15 mouse cellular contexts compared by ENCODE assay signal in the genomic region with DNA sequence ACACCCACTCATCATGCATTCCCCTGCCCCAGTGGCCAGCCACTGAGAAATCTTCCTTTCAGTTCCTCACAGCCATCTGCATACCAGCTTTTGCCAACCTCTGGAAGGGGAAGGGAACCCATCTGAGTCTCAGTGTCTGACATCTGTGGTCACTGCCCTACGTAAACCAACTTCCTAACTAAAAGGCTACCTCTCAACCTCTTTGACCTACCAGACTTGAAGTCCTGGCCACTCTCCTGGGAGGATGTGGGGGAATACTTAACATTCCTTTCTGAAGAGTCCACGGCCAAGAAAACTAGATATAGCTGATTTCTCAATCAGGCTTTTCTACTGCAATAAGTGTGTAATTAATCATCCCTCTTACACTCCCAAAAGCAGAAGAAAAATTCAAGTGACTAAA. TPM values are rescaled to one million over a fixed set of nuclear protein-coding genes. Genes with fewer than 3 reads are reported as not detected.
DNase-seq lines count a peak whose midpoint lies in the region; ATAC-seq and TF ChIP-seq lines count a peak whose summit lies in the region.
"Had no signal": no experiment of that assay in that cellular context is flagged by ENCODE, and none has a peak within 500 bp of the region (broad histone marks: within the 10 kb centered on the region; RNA-seq: fewer than 3 reads in every experiment).

No protein-coding gene starts in this region.

- no peak overlapping the region for H3K4me3 ChIP-seq in heart, embryonic 11.5 days (ENCODE audit: low read depth, low read length)
- H3K4me3 ChIP-seq in lung, postnatal 0 days (ENCODE audit: low read depth, low read length) = no peak overlapping the region
- H3K4me3 ChIP-seq in lung, adult 2 months (replicated peaks; ENCODE audit: extremely low read depth, low read depth, low read length) = no peak overlapping the region
- H3K4me3 ChIP-seq: embryonic facial prominence, embryonic 13.5 days; forebrain, embryonic 12.5 days; liver, embryonic 13.5 days; midbrain, embryonic 15.5 days had no signal

- peak; percentile 55 for DNase-seq in heart, adult 18-20 months
- peak; percentile 68 for DNase-seq in lung, postnatal 0 days (ENCODE audit: low spot score)
- DNase-seq in lung, adult 2 months = no peak
- no peak for DNase-seq in right cerebral cortex, postnatal 36 days (ENCODE audit: low spot score in 2 of 2)
- DNase-seq in layer of hippocampus, postnatal 14 days (ENCODE audit: low spot score in 2 of 2) = no peak
- DNase-seq: cerebellum, adult 11-12 months; kidney, adult 11 months; liver, embryonic 13.5 days had no signal

- ATAC-seq in heart, embryonic 11.5 days (replicated peaks; ENCODE audit: insufficient number of reproducible peaks, low FRiP score, low TSS enrichment) = no peak
- ATAC-seq in lung, postnatal 0 days = no peak
- peak; percentile 86 for ATAC-seq in common myeloid progenitor, adult 5-6 weeks (replicated peaks; ENCODE audit: low read depth, poor library complexity, severe bottlenecking)
- peak; percentile 78 for ATAC-seq in monocyte, adult 5-6 weeks (replicated peaks; ENCODE audit: insufficient number of reproducible peaks, low FRiP score, low TSS enrichment, poor library complexity, severe bottlenecking)
- ATAC-seq: hindbrain, embryonic 16.5 days; midbrain, embryonic 15.5 days had no signal

- H3K27me3 ChIP-seq in heart, embryonic 11.5 days (ENCODE audit: control insufficient read depth, insufficient read depth, low read length) = no peaks in the 10 kb centered on the region
- no peaks in the 10 kb centered on the region for H3K27me3 ChIP-seq in lung, postnatal 0 days (replicated peaks; ENCODE audit: insufficient read depth, low read length)
- H3K27me3 ChIP-seq: embryonic facial prominence, embryonic 13.5 days; forebrain, embryonic 12.5 days; liver, embryonic 13.5 days; midbrain, embryonic 15.5 days had no signal

- no peak overlapping the region for H3K27ac ChIP-seq in heart, embryonic 11.5 days (ENCODE audit: low read depth, low read length)
- no peak overlapping the region for H3K27ac ChIP-seq in lung, postnatal 0 days (ENCODE audit: low read length)
- H3K27ac ChIP-seq: embryonic facial prominence, embryonic 13.5 days; forebrain, embryonic 12.5 days; liver, embryonic 13.5 days; midbrain, embryonic 15.5 days had no signal

- WGBS in heart, embryonic 11.5 days (ENCODE audit: insufficient replicate concordance) = 18% methylated on average over 2 of the region's 2 CpGs
- 13% methylated on average over 2 of the region's 2 CpGs for WGBS in lung, postnatal 0 days
- 28% methylated on average over 2 of the region's 2 CpGs for WGBS in lung, adult 2 months

- no peak overlapping the region for H3K4me2 ChIP-seq in heart, embryonic 11.5 days
- no peak overlapping the region for H3K4me2 ChIP-seq in lung, postnatal 0 days (replicated peaks; ENCODE audit: low read depth, low read length)
- H3K4me2 ChIP-seq: embryonic facial prominence, embryonic 13.5 days; forebrain, embryonic 12.5 days; liver, embryonic 13.5 days; midbrain, embryonic 15.5 days had no signal

- no peak for TF ChIP-seq CTCF in lung, postnatal 0 days (IDR thresholded peaks at IDR 0.05)
- TF ChIP-seq CTCF in lung, adult 2 months (IDR thresholded peaks at IDR 0.05; ENCODE audit: insufficient read depth, low read length) = no peak

- no peak for TF ChIP-seq POLR2A in lung, adult 2 months (IDR thresholded peaks at IDR 0.05; ENCODE audit: borderline replicate concordance, extremely low read depth, low read depth, low read length)

- H3K9ac ChIP-seq in heart, embryonic 11.5 days (ENCODE audit: low read depth, low read length) = no peak overlapping the region
- H3K9ac ChIP-seq in lung, postnatal 0 days (replicated peaks; ENCODE audit: low read depth) = no peak overlapping the region
- H3K9ac ChIP-seq: embryonic facial prominence, embryonic 13.5 days; forebrain, embryonic 12.5 days; liver, embryonic 13.5 days; midbrain, embryonic 15.5 days had no signal

- TF ChIP-seq EP300 in lung, postnatal 0 days (IDR thresholded peaks at IDR 0.05) = peak; percentile 34; the same call in 1 of the 2 replicates

- H3K9me3 ChIP-seq in heart, embryonic 11.5 days (replicated peaks; ENCODE audit: control insufficient read depth, low read length) = no peaks in the 10 kb centered on the region
- no peaks in the 10 kb centered on the region for H3K9me3 ChIP-seq in lung, postnatal 0 days (ENCODE audit: low read length)
- H3K9me3 ChIP-seq: embryonic facial prominence, embryonic 13.5 days; forebrain, embryonic 12.5 days; liver, embryonic 13.5 days; midbrain, embryonic 15.5 days had no signal

- no peaks in the 10 kb centered on the region for H3K4me1 ChIP-seq in heart, embryonic 11.5 days (ENCODE audit: control insufficient read depth, insufficient read depth, low read length)
- peaks cover 3% of the 10 kb centered on the region; the same call in 1 of the 2 replicates for H3K4me1 ChIP-seq in lung, postnatal 0 days (ENCODE audit: insufficient read depth, low read depth, low read length)
- H3K4me1 ChIP-seq in lung, adult 2 months (ENCODE audit: control insufficient read depth, insufficient read depth, low read length) = peaks cover 2% of the 10 kb centered on the region
- H3K4me1 ChIP-seq: forebrain, embryonic 12.5 days; midbrain, embryonic 15.5 days had no signal

- H3K36me3 ChIP-seq in heart, embryonic 11.5 days (ENCODE audit: control insufficient read depth, insufficient read depth, low read length) = no peaks in the 10 kb centered on the region
- H3K36me3 ChIP-seq in lung, postnatal 0 days (ENCODE audit: insufficient read depth, low read length) = no peaks in the 10 kb centered on the region
- H3K36me3 ChIP-seq: embryonic facial prominence, embryonic 13.5 days; forebrain, embryonic 12.5 days; liver, embryonic 13.5 days; midbrain, embryonic 15.5 days had no signal

RNA-seq across cellular contexts. Expression of a gene that starts 9.8 kb away (rescaled TPM):
- total RNA-seq in heart, adult 18-20 months (2021) = 10 to 100 TPM; 73.1 to 90.9 TPM
- 56.1 and 68.1 TPM in 2 replicates for polyA plus RNA-seq in heart, embryonic 11.5 days (2014; fragmentation: Nextera tagmentation; extraction: Ambion mirVana)
- 37.1 and 39.3 TPM in 2 replicates for polyA plus RNA-seq in lung, postnatal 0 days (2015; fragmentation: Nextera tagmentation; extraction: Ambion mirVana)
- 33.7 and 53.1 TPM in 2 replicates for polyA plus RNA-seq in lung, adult 2 months (2012; rRNA removed)
- 79.1 and 95.6 TPM in 2 replicates for total RNA-seq in common myeloid progenitor, adult 5-6 weeks (2017)
- 42.0 to 72.7 TPM (median 53.6 TPM) in 3 replicates for total RNA-seq in monocyte, adult 5-6 weeks (2017)
- total RNA-seq in layer of hippocampus, postnatal 14 days (2021) = 100 to 1,000 TPM; 331 to 365 TPM

RNA-seq across cellular contexts. Expression of a gene that starts 54.1 kb away (rescaled TPM):
- total RNA-seq in heart, adult 18-20 months (2021) = 10 to 100 TPM; 25.5 to 25.8 TPM
- polyA plus RNA-seq in heart, embryonic 11.5 days (2014; fragmentation: Nextera tagmentation; extraction: Ambion mirVana) = 10.7 and 11.0 TPM in 2 replicates
- polyA plus RNA-seq in lung, postnatal 0 days (2015; fragmentation: Nextera tagmentation; extraction: Ambion mirVana) = 10.9 and 14.3 TPM in 2 replicates
- polyA plus RNA-seq in lung, adult 2 months (2012; rRNA removed) = 27.8 and 32.5 TPM in 2 replicates
- total RNA-seq in common myeloid progenitor, adult 5-6 weeks (2017) = 1.2 and 2.1 TPM in 2 replicates
- 18.1 to 110 TPM (median 76.3 TPM) in 3 replicates for total RNA-seq in monocyte, adult 5-6 weeks (2017)
- 10 to 100 TPM; 11.9 to 13.3 TPM for total RNA-seq in layer of hippocampus, postnatal 14 days (2021)

Comparison
In these comparisons a context has a peak if more than half of its experiments do, and no peak if none do; other contexts are left out.
1. DNase-seq: peak in heart, adult 18-20 months (2 of 2) and lung, postnatal 0 days (single experiment); none in lung, adult 2 months (single experiment), right cerebral cortex, postnatal 36 days (0 of 2) and layer of hippocampus, postnatal 14 days (0 of 2).
2. ATAC-seq: peak in common myeloid progenitor, adult 5-6 weeks (single experiment) and monocyte, adult 5-6 weeks (single experiment); none in heart, embryonic 11.5 days (single experiment) and lung, postnatal 0 days (single experiment).